Mouse (Mus musculus): ENCODE measurements around the gene Ubac1.

DNA sequence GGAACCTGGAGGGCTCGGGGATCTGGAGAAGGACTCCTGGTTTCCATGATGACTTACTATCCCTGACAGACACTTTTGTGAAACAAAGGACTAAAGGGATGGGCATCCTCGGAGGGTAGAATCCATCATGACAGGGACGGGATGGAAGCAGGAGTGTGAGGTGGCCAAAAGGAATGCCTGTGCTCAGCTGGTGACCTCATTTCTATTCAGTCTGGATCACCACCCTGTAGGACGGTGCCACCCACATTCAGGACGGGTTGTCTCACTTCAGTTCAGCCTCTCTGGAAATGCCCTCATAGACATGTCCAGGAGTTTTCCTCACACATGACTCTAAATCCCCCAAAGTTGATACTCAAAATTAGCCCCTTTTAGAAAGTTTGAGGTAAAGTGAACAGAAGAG lies 34.9 kb downstream of the Ubac1 start:
- TF ChIP-seq CTCF (IDR thresholded peaks at IDR 0.05; ENCODE audit: insufficient read depth, low read length) = no peak
- no peak for TF ChIP-seq POLR2A (IDR thresholded peaks at IDR 0.05; ENCODE audit: borderline replicate concordance, extremely low read depth, low read depth, low read length)
